Mouse (Mus musculus) E14TG2a.4 (cell line): ENCODE data around the gene Abtb2.

Experiments
- H3K27me3 ChIP-seq: 2 replicates; pipeline ENCODE4 v1.6.1; 2014; ENCODE audit warnings: low read length, control low read depth; ENCODE audit not compliant: insufficient read depth
- H3K36me3 ChIP-seq: 2 replicates; pipeline ENCODE4 v1.6.1; 2014; ENCODE audit warnings: low read length, control low read depth; ENCODE audit not compliant: insufficient read depth
- H3K4me1 ChIP-seq: replicated peaks from 2 replicates; pipeline ENCODE4 v1.6.1; 2014; ENCODE audit warnings: low read depth, low read length, control low read depth
- H3K4me3 ChIP-seq: replicated peaks from 2 replicates; pipeline ENCODE4 v1.5.1; 2014; ENCODE audit warnings: mild to moderate bottlenecking, low read length
- H3K9me3 ChIP-seq: 2 replicates; pipeline ENCODE4 v1.6.1; 2014; ENCODE audit warnings: low read length, control low read depth
- CTCF ChIP-seq: conservative IDR thresholded peaks from 2 replicates; pipeline ENCODE4 v1.5.1; 2014; ENCODE audit warnings: low read length
- NANOG ChIP-seq: IDR thresholded peaks from 2 replicates; pipeline ENCODE4 v1.6.1; 2014; ENCODE audit warnings: borderline replicate concordance, low read length, mixed read lengths
- POU5F1 ChIP-seq: IDR thresholded peaks from 2 replicates; pipeline ENCODE4 v1.6.1; 2014; ENCODE audit warnings: low read length, borderline replicate concordance

The Abtb2 gene

GRCm38 (mm10) chr2:103667962-103668815 is 102.1 kb downstream of the Abtb2 start:
- TF ChIP-seq POU5F1: no peak
- TF ChIP-seq CTCF: no peak
- TF ChIP-seq NANOG: no peak
- Histone ChIP-seq H3K4me1 (peaks cover 10% of the 10 kb centered on the region), H3K9me3 (no peaks in the 10 kb centered on the region), H3K4me3 (no peak overlapping the region), H3K36me3 (no peaks in the 10 kb centered on the region), H3K27me3 (no peaks in the 10 kb centered on the region)

DNA sequence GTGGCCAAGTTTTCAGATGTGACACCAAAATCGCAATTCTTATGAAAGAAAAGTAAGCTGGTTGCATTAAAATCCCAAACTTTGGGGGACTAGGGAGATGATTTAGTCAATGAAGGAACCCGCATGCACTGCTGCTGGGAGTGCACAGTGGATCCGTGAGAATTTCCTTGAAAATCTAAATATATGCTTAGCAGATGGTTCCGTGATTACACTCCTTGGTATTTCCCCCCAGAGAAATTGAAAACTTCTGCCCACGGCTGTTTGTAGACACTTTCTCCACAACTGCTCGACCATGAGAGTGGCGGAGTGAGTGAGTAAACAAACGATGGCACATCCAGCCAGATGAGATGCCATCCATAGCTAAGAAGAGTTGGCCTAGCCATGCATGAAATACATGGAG is 102.8 kb downstream of the Abtb2 start:
- no peaks in the 10 kb centered on the region for H3K36me3 ChIP-seq
- no peaks in the 10 kb centered on the region for H3K9me3 ChIP-seq
- H3K4me1 ChIP-seq: peaks cover 10% of the 10 kb centered on the region
- TF ChIP-seq POU5F1 (no peak), CTCF (no peak)
- H3K4me3 ChIP-seq: no peak overlapping the region
- H3K27me3 ChIP-seq: no peaks in the 10 kb centered on the region

- H3K9me3 ChIP-seq: no peaks in the 10 kb centered on the region
- no peaks in the 10 kb centered on the region for H3K36me3 ChIP-seq
- TF ChIP-seq NANOG (no peak), POU5F1 (no peak), CTCF (no peak)
- no peaks in the 10 kb centered on the region for H3K27me3 ChIP-seq
- no peak overlapping the region for H3K4me3 ChIP-seq
- peaks cover 10% of the 10 kb centered on the region for H3K4me1 ChIP-seq
Measured at GRCm38 (mm10) chr2:103669561-103669960, 103.5 kb downstream of the Abtb2 start.

DNA sequence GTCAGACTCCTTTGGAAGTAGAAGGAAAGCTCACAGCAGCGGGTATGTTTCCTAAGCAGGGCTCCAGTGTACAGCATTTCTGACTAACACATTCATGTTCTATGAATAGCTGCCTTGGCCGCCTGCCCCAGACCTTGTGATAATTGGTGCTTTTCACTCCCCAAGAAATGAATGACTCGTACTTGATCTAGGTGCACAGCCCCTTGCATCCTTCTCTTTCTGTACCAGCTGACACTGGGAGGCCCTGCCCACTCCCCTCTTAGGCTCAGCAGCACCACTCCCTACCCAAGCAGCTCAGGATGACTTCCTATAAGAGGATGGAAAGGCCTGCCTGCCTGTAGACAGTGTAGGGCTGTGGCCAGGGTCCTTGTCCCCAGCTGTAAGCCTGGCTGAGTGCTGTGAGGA is 104.2 kb downstream of the Abtb2 start:
- Histone ChIP-seq H3K4me3 (no peak overlapping the region), H3K4me1 (peaks cover 10% of the 10 kb centered on the region), H3K27me3 (no peaks in the 10 kb centered on the region), H3K9me3 (no peaks in the 10 kb centered on the region), H3K36me3 (no peaks in the 10 kb centered on the region)
- no peak for TF ChIP-seq POU5F1
- TF ChIP-seq CTCF: no peak
- TF ChIP-seq NANOG: no peak

DNA sequence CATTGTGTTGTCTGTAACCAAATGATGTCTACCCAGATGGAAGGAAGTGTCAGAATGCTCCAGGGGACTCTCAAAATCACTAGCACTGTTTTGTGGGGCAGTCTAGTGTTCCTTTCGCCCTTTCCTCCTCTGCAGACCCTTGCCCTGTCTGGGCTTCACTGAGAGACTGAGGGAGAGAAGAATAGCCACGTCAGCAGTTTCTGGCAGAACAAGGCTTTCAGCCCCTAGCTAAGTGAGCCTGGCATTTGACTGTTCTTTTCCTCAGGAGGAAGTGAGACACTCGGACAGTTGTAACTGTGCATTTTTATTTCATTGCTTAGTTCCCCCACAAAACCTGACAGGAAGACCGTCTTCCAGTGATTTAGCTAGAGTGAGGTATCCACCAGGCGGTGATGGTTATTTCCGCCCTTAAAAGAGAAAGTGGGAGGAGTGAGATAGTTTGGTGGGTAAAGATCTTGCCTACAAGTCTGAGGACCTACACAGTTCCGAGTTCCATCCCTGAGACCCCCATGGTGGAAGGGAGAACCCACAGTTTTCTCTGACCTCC is 106.5 kb downstream of the Abtb2 start:
- Histone ChIP-seq H3K9me3 (no peaks in the 10 kb centered on the region), H3K4me3 (no peak overlapping the region), H3K4me1 (peaks cover 10% of the 10 kb centered on the region), H3K36me3 (no peaks in the 10 kb centered on the region), H3K27me3 (no peaks in the 10 kb centered on the region)
- TF ChIP-seq CTCF (no peak), NANOG (no peak), POU5F1 (no peak)

DNA sequence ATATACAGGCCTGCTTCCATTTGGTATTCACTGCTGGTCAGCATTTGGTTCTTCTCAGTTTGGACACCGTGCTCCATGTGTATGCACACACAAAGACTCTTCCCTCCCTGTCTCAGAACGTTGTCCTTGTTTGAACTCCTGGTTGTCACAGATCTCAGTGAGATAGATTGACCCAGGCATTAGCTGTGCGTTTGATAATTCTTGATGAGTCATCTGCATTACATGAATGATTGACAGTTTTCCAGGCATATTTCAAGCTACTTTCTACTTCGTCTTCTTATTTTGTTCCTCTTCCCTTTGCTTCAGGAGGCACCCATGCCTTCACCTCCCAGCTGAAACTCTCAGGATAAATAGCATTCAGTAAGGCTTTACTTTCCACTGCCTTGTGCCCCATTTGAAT is 107.5 kb downstream of the Abtb2 start:
- Histone ChIP-seq H3K27me3 (no peaks in the 10 kb centered on the region), H3K4me3 (no peak overlapping the region), H3K4me1 (peaks cover 4% of the 10 kb centered on the region), H3K9me3 (no peaks in the 10 kb centered on the region), H3K36me3 (no peaks in the 10 kb centered on the region)
- TF ChIP-seq POU5F1 (no peak), CTCF (no peak), NANOG (no peak)

DNA sequence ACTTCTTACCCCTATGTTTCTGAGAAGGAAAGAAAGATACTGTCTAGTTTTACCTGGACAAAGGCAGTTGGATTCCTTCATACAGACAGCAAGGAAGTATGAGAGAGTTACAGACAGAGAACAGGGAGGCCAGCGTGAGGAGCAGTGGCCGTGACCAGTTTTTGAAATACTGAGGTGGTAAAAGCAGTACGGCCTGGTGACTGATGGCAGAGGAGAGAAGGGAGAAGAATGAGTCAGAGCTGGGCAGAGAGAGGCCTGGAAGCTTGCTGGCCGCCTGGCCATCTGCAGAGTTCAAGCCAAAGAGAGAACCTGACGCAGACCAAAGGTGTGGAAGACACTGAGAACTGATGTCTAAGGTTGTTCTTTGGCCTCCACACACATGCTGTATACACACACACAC is 109.3 kb downstream of the Abtb2 start:
- H3K9me3 ChIP-seq: no peaks in the 10 kb centered on the region
- H3K27me3 ChIP-seq: no peaks in the 10 kb centered on the region
- no peaks in the 10 kb centered on the region for H3K36me3 ChIP-seq
- no peak for TF ChIP-seq CTCF
- no peak for TF ChIP-seq POU5F1
- TF ChIP-seq NANOG: no peak
- H3K4me3 ChIP-seq: no peak overlapping the region
- H3K4me1 ChIP-seq: peaks cover under 1% of the 10 kb centered on the region

GRCm38 (mm10) chr2:103676808-103677207 is 110.7 kb downstream of the Abtb2 start:
- TF ChIP-seq NANOG (no peak), CTCF (no peak), POU5F1 (no peak)
- no peaks in the 10 kb centered on the region for H3K9me3 ChIP-seq
- no peaks in the 10 kb centered on the region for H3K36me3 ChIP-seq
- H3K4me1 ChIP-seq: peaks cover under 1% of the 10 kb centered on the region; the same call in 1 of the 2 replicates
- no peak overlapping the region for H3K4me3 ChIP-seq
- H3K27me3 ChIP-seq: no peaks in the 10 kb centered on the region
